Mouse (Mus musculus) activated CD4-positive, CD25-positive, alpha-beta regulatory T cell, adult 4 months (primary cell): ENCODE data around the gene Cryaa. TPM values are rescaled to one million over a fixed set of nuclear protein-coding genes. Genes with fewer than 3 reads are reported as not detected.

Source experiments
- ATAC-seq: one replicate; pipeline ENCODE4 v1.8.0; 2017
- polyA plus RNA-seq, 2 experiments: library from polyadenylated mRNA; unstranded; fragments of 100-300 nt; shearing (Covaris generic); gene quantifications; one replicate each; pipeline ENCODE4 v1.2.1; 2017

Gene Cryaa
- polyA plus RNA-seq, 2 experiments from 2014 or later: not detected

- no peak for ATAC-seq
Observed at GRCm38 (mm10) chr17:31710455-31710854, 32.8 kb downstream of the Cryaa start.

GRCm38 (mm10) chr17:31713709-31714108 is 36.1 kb downstream of the Cryaa start:
- no peak for ATAC-seq

- no peak for ATAC-seq
Observed at GRCm38 (mm10) chr17:31714125-31714524, 36.5 kb downstream of the Cryaa start.

- no peak for ATAC-seq
Observed at GRCm38 (mm10) chr17:31715006-31715405, 37.4 kb downstream of the Cryaa start.

GRCm38 (mm10) chr17:31721637-31722036 is 44.0 kb downstream of the Cryaa start:
- ATAC-seq: no peak

GRCm38 (mm10) chr17:31725366-31725765 is 47.8 kb downstream of the Cryaa start:
- no peak for ATAC-seq

- ATAC-seq: no peak
Observed at GRCm38 (mm10) chr17:31726216-31726615, 48.6 kb downstream of the Cryaa start.

- no peak for ATAC-seq
Observed at GRCm38 (mm10) chr17:31727230-31727629, 49.6 kb downstream of the Cryaa start.

GRCm38 (mm10) chr17:31728043-31728442 is 50.4 kb downstream of the Cryaa start:
- ATAC-seq: no peak

GRCm38 (mm10) chr17:31728968-31729501 is 51.4 kb downstream of the Cryaa start:
- ATAC-seq: no peak

- ATAC-seq: no peak
Observed at GRCm38 (mm10) chr17:31731038-31731437, 53.4 kb downstream of the Cryaa start.

Other genes starting within 250 kb of the Cryaa start
- gene Wdr4, start 157.8 kb upstream of the Cryaa start, polyA plus RNA-seq: 10 to 100 TPM; 14.4 to 16.2 TPM
- 100 to 1,000 TPM; 248 to 290 TPM for gene Ndufv3, start 157.7 kb upstream of the Cryaa start, polyA plus RNA-seq
- gene Pknox1, start 113.1 kb upstream of the Cryaa start, polyA plus RNA-seq: 10 to 100 TPM; 42.0 to 44.1 TPM
- gene Cbs, start 40.6 kb upstream of the Cryaa start, polyA plus RNA-seq: under 1 TPM in 1 of 2 experiments, not detected in 1; 0.05 TPM
- 10 to 100 TPM; 60.6 to 77.9 TPM for gene U2af1, start 18.9 kb upstream of the Cryaa start, polyA plus RNA-seq
- gene Sik1, start 178.0 kb downstream of the Cryaa start, polyA plus RNA-seq: 1 to 10 TPM; 3.2 to 4.1 TPM